Mouse (Mus musculus) naive thymus-derived CD4-positive, alpha-beta T cell, adult 2 months (primary cell): ENCODE results near the gene Hephl1.

Source experiments
- DNase-seq: peaks from one replicate; pipeline ENCODE4 v3.0.0-alpha.2; 2011; ENCODE audit warnings: low read depth

Hephl1 gene

DNA sequence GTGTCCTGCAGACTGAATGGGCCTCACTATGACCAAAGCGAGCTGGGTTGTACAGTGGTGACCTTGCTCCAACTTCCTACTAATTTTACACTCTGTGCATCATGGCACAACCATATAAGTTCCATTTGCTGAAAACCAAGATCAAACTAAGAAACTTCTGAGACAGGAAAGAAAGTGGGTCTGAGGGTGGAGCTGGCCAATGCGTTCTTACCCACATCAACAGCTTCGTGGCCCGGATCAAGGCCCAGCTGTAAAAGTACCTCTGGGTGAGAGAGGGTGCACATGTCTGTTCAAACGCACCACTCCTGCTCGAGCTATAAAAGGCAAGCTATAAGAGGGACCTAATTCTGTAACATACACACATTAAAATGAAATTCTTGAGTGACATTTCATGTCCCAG, 51.9 kb downstream of the Hephl1 start:
- DNase-seq = peak; percentile 81

DNA sequence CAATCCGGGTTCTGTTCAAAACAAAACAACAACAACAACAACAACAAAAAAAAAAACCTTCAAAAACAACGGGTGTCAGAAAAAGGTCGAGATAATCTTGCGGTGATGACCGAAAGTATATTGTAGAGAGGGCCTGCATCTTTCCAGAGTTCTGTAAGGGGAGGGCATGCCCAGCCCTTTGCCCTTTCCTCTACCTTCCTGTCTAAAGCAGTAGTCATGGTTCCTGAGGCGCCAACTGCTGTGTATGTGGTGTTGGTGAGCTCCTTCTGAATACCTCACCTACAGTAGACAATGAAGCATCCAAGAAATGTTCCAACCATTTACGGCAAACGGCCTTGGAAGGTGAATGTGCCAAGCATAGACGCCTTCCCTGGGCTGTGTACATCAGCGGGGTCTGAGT, 66.2 kb downstream of the Hephl1 start:
- no peak for DNase-seq

- DNase-seq = peak; percentile 88
Measured at GRCm38 (mm10) chr9:15045084-15045669, 66.7 kb downstream of the Hephl1 start, which contains the start of gene Panx1. TSS of gene Panx1 (minus strand) at chr9:15045478.

DNA sequence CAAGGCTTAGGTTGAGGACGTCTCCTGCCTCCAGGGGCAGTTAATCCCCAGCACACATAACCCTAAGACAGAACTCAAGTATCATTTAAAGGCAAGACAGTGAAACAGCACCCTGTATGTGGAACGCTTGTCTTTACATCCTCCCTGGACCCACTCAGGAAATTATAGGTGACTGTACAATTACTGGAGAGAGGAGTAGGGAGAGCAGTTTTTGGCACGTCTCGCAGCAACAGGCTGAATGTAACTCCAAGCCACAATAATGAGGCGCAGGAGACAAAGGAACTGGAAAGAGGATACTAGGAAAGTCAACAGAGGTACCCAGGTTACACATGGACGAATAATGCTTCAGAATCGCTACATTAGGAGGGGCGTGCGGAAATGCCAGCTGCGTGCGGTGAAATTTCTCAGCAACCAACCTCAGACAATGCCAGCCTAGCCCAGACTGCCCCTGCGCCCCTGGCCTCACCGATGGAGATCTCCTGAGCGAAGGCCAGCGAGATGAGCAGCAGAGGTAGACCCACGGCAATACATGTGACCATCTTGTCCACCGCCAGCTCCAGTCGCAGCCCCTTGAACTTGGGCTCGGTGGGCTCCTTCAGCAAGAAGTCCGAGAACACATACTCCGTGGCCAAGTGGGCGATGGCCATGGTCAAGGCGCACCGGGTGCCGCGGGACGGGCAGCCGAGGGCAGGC, 67.4 kb downstream of the Hephl1 start:
- peak; percentile 48 for DNase-seq

DNA sequence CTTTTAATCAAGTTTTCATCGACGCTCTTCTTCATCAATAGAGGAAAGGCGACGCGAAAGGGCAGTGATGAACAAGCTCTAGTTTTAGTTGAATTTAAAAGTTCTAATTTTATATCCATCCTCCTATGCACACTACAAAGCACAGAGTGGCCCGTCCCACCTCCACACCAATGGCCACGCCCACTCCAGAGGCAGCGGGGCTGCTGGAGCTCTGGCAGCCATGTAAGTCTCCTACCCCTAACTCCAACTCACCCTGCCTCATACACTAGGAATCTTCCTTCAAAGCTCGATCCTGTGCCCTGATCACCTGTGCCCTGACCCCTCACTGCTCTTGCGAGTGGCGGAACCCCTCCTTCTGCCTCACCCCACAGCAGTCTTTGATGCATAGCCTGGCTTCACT, 70.4 kb downstream of the Hephl1 start:
- no peak for DNase-seq

DNA sequence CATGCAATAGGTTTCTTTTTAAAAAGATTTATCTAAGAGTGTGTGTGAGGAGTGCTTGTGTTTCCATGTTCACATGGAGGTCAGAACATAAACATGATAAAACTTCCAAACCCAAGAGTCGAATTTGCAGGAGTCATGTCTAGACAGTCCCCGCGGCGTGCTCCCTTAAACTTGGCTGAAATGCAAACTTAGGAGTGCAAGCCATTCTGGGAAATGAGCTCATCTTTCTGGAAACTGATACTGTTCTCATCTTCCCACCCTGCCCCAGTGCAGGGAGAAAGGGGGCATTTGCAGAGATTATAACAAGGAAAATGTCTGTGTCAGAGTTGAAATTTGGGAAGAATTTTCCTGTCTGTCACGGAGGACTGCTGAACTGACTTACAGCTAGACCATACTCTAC, 72.1 kb downstream of the Hephl1 start:
- no peak for DNase-seq

- DNase-seq = no peak
Measured at GRCm38 (mm10) chr9:15037704-15038103, 74.2 kb downstream of the Hephl1 start.

GRCm38 (mm10) chr9:15037237-15037636, 74.7 kb downstream of the Hephl1 start:
- no peak for DNase-seq

- no peak for DNase-seq
Measured at GRCm38 (mm10) chr9:15036807-15037206, 75.1 kb downstream of the Hephl1 start.

DNA sequence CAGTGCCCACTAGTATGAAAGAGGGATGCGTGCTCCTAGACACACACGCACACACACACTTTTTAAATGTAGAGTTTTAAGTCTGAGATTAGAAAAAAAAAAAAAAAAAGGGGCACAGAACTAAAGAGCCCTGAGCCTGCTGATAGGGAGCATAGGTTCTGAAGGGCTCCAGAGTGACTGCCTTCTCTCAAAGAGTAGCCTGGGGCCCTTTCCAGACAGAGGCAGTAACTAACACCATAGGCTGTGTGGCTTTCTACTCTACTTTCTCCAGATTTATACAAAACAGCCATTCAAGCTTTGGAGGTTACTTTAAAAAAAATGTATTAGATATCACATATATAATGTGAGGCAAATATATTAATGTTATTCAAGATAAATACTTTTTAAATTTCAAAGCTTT, 75.5 kb downstream of the Hephl1 start:
- no peak for DNase-seq

GRCm38 (mm10) chr9:15035979-15036378, 75.9 kb downstream of the Hephl1 start:
- no peak for DNase-seq

- DNase-seq = peak; percentile 55
Measured at GRCm38 (mm10) chr9:15034546-15035273, 77.2 kb downstream of the Hephl1 start.

DNA sequence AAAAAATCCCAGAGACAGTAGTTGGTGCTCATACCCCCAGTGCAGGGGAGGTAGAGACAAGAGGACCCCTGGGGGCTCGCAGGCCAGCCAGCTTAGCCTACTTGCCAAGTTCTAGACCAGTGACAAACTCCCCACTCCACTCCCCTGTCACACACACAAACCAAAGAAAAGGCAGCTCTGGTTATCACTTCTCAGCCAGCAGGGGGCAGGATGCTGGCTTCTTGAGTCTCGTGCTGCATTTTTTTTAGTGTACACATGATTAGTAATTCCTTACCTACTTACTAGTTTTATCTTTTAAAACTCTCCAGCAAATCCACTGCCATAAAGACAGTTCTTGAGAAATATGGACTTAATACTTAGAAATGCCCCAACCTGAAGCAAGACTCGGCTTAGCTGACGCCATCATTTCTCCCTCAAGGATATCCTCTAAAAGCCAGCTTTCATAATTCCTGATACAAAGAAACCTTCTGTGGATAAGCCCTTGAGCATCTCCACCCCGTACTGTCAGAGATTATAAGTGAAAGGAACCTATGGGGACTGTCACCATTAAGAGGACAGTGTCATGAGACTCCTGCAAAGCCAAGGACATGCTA, 78.2 kb downstream of the Hephl1 start:
- DNase-seq = peak; percentile 74

- no peak for DNase-seq
Measured at GRCm38 (mm10) chr9:15032797-15033196, 79.1 kb downstream of the Hephl1 start.

DNA sequence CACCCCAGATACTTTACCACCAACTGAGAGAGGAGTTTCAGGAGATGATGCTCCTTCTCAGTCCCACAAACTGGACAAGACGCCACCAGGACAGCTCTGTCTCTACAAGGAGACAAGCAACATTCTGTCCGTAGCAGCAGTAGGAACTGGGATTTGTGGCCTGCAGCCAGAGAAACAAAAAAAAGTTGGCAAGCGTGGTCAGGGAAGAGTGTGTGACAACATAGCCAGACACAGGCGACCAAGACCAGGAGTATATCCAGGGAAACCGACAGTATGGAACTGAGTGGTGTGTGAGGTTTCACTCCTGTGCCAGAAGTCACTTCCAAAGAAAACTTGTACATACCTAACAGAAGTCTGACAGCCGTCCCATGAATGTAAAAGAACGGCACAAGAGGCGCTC, 81.1 kb downstream of the Hephl1 start:
- no peak for DNase-seq

GRCm38 (mm10) chr9:15029025-15029727, 82.7 kb downstream of the Hephl1 start:
- DNase-seq = peak; percentile 84

DNA sequence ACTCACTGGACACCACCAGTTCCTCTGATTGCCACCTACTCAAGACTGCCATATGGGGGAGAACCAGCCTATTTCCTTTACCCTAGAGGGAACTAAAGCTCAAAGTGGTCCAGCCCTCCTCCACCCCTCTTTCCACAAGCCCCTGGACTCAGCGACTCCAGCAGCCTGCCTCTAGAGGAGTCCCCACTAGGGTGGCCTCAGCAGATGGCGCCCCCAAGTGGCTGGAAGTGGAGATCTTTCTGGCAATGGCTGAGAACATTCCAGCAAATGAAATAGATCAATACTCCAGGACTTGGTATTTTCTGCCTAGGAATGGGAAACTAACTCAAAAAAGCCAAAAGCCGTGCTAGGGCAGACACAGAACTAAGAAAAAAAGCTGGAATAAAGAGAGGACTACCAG, 84.2 kb downstream of the Hephl1 start:
- DNase-seq = peak; percentile 66

DNA sequence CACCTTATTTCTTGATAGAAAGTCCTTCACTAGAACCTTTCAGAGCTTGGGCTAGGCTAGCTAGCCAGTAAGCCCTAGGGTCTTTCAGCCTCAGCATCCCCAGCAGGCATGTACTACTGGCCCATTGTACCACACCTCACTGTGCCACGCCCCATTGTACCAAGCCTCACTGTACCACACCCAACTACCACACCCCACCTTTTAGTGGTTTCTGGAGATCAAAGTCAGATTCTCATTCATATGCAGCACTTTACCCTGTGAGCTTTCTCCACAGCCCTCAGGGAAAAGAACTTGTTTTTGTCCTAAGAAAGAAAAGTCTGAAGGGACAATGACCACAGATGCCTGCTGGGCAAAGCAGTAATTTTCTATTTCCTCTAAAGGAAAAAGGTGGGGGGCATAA, 88.9 kb downstream of the Hephl1 start:
- peak; percentile 44 for DNase-seq

DNA sequence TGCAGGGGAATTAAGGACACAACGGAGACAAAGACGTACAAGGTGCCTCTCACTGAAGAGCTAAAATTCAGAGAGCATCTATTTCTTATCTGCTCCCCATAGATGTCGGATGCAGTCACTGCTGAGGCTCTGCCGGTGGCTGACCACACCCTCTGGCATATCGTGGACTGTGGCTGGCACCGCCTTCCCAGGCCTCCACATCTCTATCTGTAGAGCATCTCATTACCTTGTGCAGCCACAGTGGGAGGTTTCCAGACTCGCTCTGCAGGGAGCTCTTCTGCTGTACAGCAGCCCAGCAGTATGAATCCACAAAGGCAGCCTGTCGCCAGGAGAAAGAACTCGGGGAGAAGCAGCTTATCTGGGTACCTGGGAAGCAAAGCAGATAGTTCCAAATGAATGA, 90.8 kb downstream of the Hephl1 start:
- DNase-seq = peak; percentile 44

- DNase-seq = peak; percentile 65
Measured at GRCm38 (mm10) chr9:15020561-15021080, 91.3 kb downstream of the Hephl1 start.

DNA sequence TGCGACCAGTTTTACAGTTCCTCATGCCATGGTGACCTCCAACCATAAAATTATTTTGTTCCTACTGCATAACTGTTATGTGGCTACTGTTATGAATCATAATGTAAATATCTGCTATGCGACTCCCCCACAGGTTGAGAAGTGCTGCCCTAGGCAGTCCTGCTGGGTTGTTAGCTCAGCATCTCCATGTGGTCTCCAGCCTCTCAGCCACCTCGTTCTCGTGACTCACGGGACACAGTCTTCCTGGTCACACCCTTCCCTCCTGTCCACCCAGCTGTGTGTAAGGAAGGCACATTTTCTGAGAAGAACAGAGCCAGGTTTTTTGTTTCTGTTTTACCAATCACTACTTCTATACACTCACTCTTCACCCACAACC, 93.2 kb downstream of the Hephl1 start:
- DNase-seq = no peak
